Mouse (Mus musculus) heart, embryonic 10.5 days (tissue): ENCODE data around the gene Mrpl34. TPM values are rescaled to one million over a fixed set of nuclear protein-coding genes. Genes with fewer than 3 reads are reported as not detected.
"Not testable (repeated sequence)": the region's sequence is repeated elsewhere in the genome, so short reads cannot be mapped to it uniquely, and the experiment has no call there.

ENCODE experiments used
- DNase-seq: peaks from one replicate; pipeline ENCODE4 v3.0.0-alpha.2; 2017; ENCODE audit warnings: low spot score
- H3K27ac ChIP-seq: fragments of 300-500 bp; sonication (generic); 2 replicates; pipeline ENCODE4 v1.5.1; 2016; ENCODE audit warnings: mild to moderate bottlenecking
- H3K27me3 ChIP-seq: fragments of 300-500 bp; sonication (generic); 2 replicates; pipeline ENCODE4 v1.6.1; 2016; ENCODE audit warnings: mild to moderate bottlenecking; ENCODE audit not compliant: poor library complexity, insufficient read depth, severe bottlenecking
- H3K36me3 ChIP-seq: fragments of 300-500 bp; sonication (generic); 2 replicates; pipeline ENCODE4 v1.6.1; 2016; ENCODE audit warnings: mild to moderate bottlenecking, moderate library complexity
- H3K4me1 ChIP-seq: fragments of 300-500 bp; sonication (generic); 2 replicates; pipeline ENCODE4 v1.6.1; 2016; ENCODE audit warnings: mild to moderate bottlenecking
- H3K4me3 ChIP-seq: fragments of 300-500 bp; sonication (generic); 2 replicates; pipeline ENCODE4 v1.5.1; 2016; ENCODE audit warnings: mild to moderate bottlenecking, moderate library complexity
- H3K9me3 ChIP-seq: fragments of 300-500 bp; sonication (generic); 2 replicates; pipeline ENCODE4 v1.6.1; 2016; ENCODE audit warnings: mild to moderate bottlenecking, moderate library complexity
- WGBS: fragments of 180-500 bp; shearing (Covaris S2); methylation state at CpG from one replicate; pipeline ENCODE4 v1.1.7; 2016; 5-methylcytosine and 5-hydroxymethylcytosine counted together
- polyA plus RNA-seq: library from polyadenylated mRNA; unstranded; fragments of >200 nt; fragmentation: Nextera tagmentation; extraction: Ambion mirVana; gene quantifications from 2 replicates; pipeline ENCODE4 v1.2.1, GENCODE M21; 2016

Gene Mrpl34
- polyA plus RNA-seq = 172 and 181 TPM in 2 replicates

GRCm38 (mm10) chr8:71464513-71465500, at the start of gene Mrpl34:
Gene Mrpl34 (plus strand): TSS chr8:71464959.
- WGBS = under 1% methylated on average over 59 of the region's 59 CpGs
- Histone ChIP-seq H3K27me3 (peaks cover 19% of the 10 kb centered on the region), H3K27ac (peak within 1 kb of the TSS; percentile 85), H3K4me3 (peak within 1 kb of the TSS; percentile 86), H3K9me3 (no peaks in the 10 kb centered on the region), H3K36me3 (peaks cover 21% of the 10 kb centered on the region), H3K4me1 (peaks cover 46% of the 10 kb centered on the region)
- peak; percentile 100 for DNase-seq

DNA sequence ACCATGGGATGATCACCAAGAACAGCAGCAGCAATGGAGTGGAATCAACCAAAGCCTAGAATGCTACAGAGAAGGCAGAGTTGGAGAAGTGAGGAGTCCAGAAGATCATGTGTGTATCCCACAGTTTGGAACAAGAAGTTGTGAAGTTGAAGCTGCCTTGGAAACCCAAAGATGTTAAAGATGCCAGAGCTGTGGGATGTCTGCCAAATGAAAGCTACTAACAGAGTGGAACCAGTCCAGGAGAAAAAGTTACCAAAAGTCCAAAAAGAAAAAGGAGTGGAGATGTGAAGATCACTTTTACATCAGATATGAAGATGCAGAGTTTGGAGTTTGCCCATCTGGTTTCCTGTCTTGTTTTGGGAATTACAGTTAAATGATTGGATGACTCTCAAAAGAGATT, 42.6 kb upstream of the Mrpl34 start:
- Histone ChIP-seq H3K27me3 (no peaks in the 10 kb centered on the region), H3K9me3 (no peaks in the 10 kb centered on the region), H3K36me3 (no peaks in the 10 kb centered on the region), H3K27ac (no peak overlapping the region), H3K4me3 (no peak overlapping the region), H3K4me1 (no peaks in the 10 kb centered on the region)
- no peak for DNase-seq

DNA sequence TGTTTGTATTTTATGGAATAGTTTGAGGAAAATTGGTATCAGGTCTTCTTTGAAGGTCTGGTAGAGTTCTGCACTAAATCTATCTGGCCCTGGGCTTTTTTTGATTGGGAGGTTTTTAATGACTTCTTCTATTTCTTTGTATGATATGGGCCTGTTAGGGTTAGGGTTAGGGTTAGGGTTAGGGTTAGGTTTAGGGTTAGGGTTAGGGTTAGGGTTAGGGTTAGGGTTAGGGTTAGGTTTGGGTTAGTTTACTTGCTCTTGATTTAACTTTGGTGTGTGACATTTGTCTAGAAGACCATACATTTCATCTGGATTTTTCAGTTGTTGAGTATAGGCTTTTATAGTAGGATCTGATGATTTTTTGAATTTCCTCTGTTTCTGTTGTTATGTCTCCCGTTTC, 31.8 kb upstream of the Mrpl34 start:
- not testable (repeated sequence) for DNase-seq, H3K36me3 ChIP-seq, H3K4me3 ChIP-seq, H3K27me3 ChIP-seq, H3K9me3 ChIP-seq, H3K27ac ChIP-seq, H3K4me1 ChIP-seq
- WGBS = 61% methylated on average over 1 of the region's 1 CpGs

- no peak for DNase-seq
- no peak overlapping the region for H3K4me3 ChIP-seq
- H3K4me1 ChIP-seq = no peaks in the 10 kb centered on the region
- H3K27ac ChIP-seq = no peak overlapping the region
- no peaks in the 10 kb centered on the region for H3K36me3 ChIP-seq
- WGBS = 41% methylated on average over 3 of the region's 3 CpGs
- 0 out of 2 replicates have a peak, but pooled peaks cover 2% of the 10 kb centered on the region for H3K9me3 ChIP-seq
- peaks cover 3% of the 10 kb centered on the region for H3K27me3 ChIP-seq
Measured at GRCm38 (mm10) chr8:71437041-71437440, 27.7 kb upstream of the Mrpl34 start.

DNA sequence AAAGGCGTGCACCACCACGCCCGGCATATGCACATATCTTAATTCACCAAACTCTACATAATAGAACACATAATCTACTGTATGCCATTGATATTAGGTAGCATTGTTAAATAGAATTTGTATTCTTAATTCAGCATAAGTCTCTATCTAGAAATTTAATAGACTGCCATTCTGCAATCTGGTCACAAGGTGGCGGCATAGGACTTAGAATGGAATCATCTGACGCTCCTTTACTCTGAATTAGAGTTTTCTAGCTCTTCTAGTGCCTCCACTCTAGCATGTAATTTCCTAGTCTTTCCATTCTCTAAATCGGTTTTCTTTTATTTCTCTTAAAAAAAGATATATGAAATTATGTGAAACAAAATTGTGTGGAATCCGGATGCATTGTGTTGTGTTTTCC, 23.4 kb upstream of the Mrpl34 start:
- 0% methylated on average over 7 of the region's 7 CpGs for WGBS
- no peaks in the 10 kb centered on the region for H3K9me3 ChIP-seq
- no peak overlapping the region for H3K4me3 ChIP-seq
- H3K4me1 ChIP-seq = no peaks in the 10 kb centered on the region
- no peaks in the 10 kb centered on the region for H3K36me3 ChIP-seq
- no peak for DNase-seq
- H3K27me3 ChIP-seq = peaks cover 22% of the 10 kb centered on the region
- no peak overlapping the region for H3K27ac ChIP-seq

- whole genome bisulfite sequencing = 84% methylated on average over 7 of the region's 7 CpGs
- Histone ChIP-seq H3K27ac (no peak overlapping the region), H3K4me3 (no peak overlapping the region)
Measured at GRCm38 (mm10) chr8:71445096-71445495, 19.7 kb upstream of the Mrpl34 start.

DNA sequence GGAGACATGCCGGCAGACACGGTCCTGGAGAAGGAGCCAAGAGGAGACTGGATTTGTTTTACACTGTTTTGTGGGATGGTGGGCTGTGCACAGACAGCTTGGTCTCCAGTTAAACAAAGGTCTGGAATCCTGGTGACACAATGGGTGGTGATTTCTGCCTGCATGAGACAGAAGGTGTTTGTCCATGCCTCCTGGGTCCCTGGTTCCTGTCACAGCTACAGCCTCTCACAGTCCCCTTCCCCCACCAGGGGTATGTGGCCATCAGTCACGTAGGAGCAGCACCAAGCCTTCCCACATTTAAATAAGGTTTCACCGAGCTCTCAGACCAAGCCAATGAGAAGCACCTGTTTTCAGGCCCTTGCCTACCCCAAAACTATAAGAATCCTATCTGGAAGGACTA, 13.4 kb upstream of the Mrpl34 start:
- H3K36me3 ChIP-seq = no peaks in the 10 kb centered on the region
- H3K27ac ChIP-seq = no peak overlapping the region
- DNase-seq = no peak
- peaks cover 25% of the 10 kb centered on the region; the same call in 1 of the 2 replicates for H3K27me3 ChIP-seq
- H3K4me1 ChIP-seq = no peaks in the 10 kb centered on the region
- H3K9me3 ChIP-seq = no peaks in the 10 kb centered on the region
- no peak overlapping the region for H3K4me3 ChIP-seq
- 60% methylated on average over 4 of the region's 4 CpGs for WGBS

More at GRCm38 (mm10) chr8:71445096-71445495, 19.7 kb upstream of the Mrpl34 start:
- H3K36me3 ChIP-seq = no peaks in the 10 kb centered on the region
- H3K9me3 ChIP-seq = no peaks in the 10 kb centered on the region
- DNase-seq = no peak
- H3K4me1 ChIP-seq = no peaks in the 10 kb centered on the region
- H3K27me3 ChIP-seq = peaks cover 22% of the 10 kb centered on the region

- peak; percentile 73 for DNase-seq
- no peak overlapping the region for H3K27ac ChIP-seq
- peaks cover 2% of the 10 kb centered on the region; the same call in 1 of the 2 replicates for H3K4me1 ChIP-seq
- H3K4me3 ChIP-seq = no peak overlapping the region
- peaks cover 29% of the 10 kb centered on the region; the same call in 1 of the 2 replicates for H3K27me3 ChIP-seq
- H3K9me3 ChIP-seq = no peaks in the 10 kb centered on the region
- WGBS = 50% methylated on average over 11 of the region's 11 CpGs
- peaks cover 2% of the 10 kb centered on the region for H3K36me3 ChIP-seq
Measured at GRCm38 (mm10) chr8:71451777-71452176, 13.0 kb upstream of the Mrpl34 start.

DNA sequence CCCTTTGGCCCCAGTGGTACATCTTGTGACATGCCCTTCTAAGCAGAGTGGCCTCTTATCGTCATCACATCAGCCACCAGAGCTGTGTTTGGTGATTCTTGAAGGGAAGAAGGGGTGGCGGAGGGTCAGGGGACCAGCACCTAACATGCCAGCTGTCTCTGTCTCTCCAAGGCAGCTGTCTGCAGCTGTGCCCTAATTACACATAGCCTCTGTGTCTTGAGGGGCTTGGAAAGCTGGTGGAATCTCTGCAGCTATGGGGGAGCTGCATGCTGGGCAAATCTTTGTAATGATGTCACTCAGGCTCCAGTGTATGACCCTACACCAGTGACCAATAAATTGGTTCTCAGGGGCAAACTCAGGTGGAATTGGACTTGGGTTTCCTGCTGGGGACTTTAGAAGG, 12.1 kb upstream of the Mrpl34 start:
- no peak overlapping the region for H3K27ac ChIP-seq
- WGBS = 70% methylated on average over 2 of the region's 2 CpGs
- H3K9me3 ChIP-seq = no peaks in the 10 kb centered on the region; the same call in 1 of the 2 replicates
- peaks cover 38% of the 10 kb centered on the region; the same call in 1 of the 2 replicates for H3K27me3 ChIP-seq
- peaks cover 8% of the 10 kb centered on the region for H3K4me1 ChIP-seq
- H3K4me3 ChIP-seq = no peak overlapping the region
- peaks cover 11% of the 10 kb centered on the region for H3K36me3 ChIP-seq
- DNase-seq = no peak

DNA sequence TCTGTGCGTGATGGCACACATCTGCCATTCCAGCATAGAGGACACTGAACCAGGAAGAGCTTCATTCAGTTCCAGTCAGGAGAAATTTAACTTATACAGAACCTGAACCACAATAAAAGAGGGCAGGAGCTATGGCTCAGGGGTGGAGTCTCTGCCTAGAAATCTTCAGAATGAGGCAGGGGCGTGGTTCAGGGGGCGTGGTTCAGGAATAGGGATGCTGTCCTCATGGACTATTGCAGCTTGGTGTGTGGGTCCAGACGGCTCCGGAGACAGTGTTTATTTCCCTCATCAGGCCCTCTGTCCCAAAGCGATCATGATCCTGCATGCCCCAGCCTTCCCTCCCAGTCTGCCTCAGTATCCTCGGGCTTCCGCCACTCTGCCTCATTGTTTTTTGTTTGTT, 10.1 kb upstream of the Mrpl34 start:
- peaks cover 8% of the 10 kb centered on the region for H3K4me1 ChIP-seq
- peaks cover 29% of the 10 kb centered on the region for H3K36me3 ChIP-seq
- 75% methylated on average over 8 of the region's 8 CpGs for WGBS
- no peak for DNase-seq
- no peak overlapping the region for H3K27ac ChIP-seq
- H3K27me3 ChIP-seq = peaks cover 52% of the 10 kb centered on the region; the same call in 1 of the 2 replicates
- no peak overlapping the region for H3K4me3 ChIP-seq
- H3K9me3 ChIP-seq = no peaks in the 10 kb centered on the region; the same call in 1 of the 2 replicates

DNA sequence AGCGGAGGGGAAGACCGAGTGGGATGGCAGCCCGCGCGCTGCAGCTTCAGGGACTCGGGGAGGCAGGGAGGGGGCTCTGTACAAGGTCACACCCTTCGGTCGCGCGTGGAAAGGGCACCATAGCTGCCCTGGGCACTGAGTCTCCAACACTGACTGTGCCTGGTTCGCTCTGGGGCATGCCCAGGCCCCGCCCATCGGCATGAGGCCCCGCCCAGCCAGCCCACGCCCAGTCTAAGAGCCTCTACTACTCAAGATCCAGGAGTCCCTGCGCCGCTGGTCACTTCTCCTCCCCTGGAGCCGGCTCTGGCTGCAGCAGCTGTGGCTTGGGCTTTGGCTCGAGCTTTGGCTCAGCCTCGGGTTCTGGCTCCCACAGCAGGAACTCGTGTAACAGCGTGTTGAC, 7.9 kb upstream of the Mrpl34 start:
- H3K36me3 ChIP-seq = peaks cover 43% of the 10 kb centered on the region
- H3K27me3 ChIP-seq = peaks cover 62% of the 10 kb centered on the region
- H3K27ac ChIP-seq = no peak overlapping the region
- H3K4me1 ChIP-seq = peaks cover 16% of the 10 kb centered on the region
- 29% methylated on average over 22 of the region's 22 CpGs for WGBS
- no peaks in the 10 kb centered on the region; the same call in 1 of the 2 replicates for H3K9me3 ChIP-seq
- 0 out of 2 replicates have a peak overlapping the region, but pooled peaks have one; percentile 28 for H3K4me3 ChIP-seq
- peak; percentile 77 for DNase-seq

- 74% methylated on average over 20 of the region's 20 CpGs for WGBS
- DNase-seq = peak; percentile 72
- peaks cover 43% of the 10 kb centered on the region for H3K36me3 ChIP-seq
Measured at GRCm38 (mm10) chr8:71457659-71458270, 7.0 kb upstream of the Mrpl34 start.

DNA sequence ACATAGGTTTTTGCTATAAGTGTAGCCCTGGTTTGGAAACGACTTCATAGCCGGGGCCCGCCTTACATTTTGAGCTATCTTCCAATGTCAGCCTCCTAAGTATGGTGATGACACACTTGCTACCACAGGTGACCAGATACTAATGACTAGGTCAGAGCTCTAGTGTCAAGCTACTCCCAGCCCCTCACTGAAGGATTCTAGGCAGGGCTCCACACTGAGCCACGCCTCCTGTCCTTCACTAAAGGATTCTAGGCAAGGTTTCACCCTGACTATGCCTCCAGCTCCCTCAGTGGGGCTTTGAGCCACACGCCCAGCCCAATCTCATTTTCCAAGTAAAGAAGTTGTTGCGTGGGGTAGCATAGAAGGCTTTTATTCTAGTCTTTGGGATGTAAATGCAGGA, 4.0 kb upstream of the Mrpl34 start:
- 90% methylated on average over 6 of the region's 6 CpGs for WGBS
- Histone ChIP-seq H3K27me3 (peaks cover 52% of the 10 kb centered on the region), H3K27ac (no peak overlapping the region), H3K9me3 (no peaks in the 10 kb centered on the region; the same call in 1 of the 2 replicates), H3K4me3 (no peak overlapping the region), H3K36me3 (peaks cover 43% of the 10 kb centered on the region), H3K4me1 (peaks cover 47% of the 10 kb centered on the region)
- no peak for DNase-seq

More at GRCm38 (mm10) chr8:71457659-71458270, 7.0 kb upstream of the Mrpl34 start:
- Histone ChIP-seq H3K9me3 (no peaks in the 10 kb centered on the region; the same call in 1 of the 2 replicates), H3K27ac (no peak overlapping the region), H3K27me3 (peaks cover 61% of the 10 kb centered on the region), H3K4me1 (peaks cover 23% of the 10 kb centered on the region), H3K4me3 (no peak overlapping the region)
